Mouse (Mus musculus): ENCODE results near the gene Gabrg2. TPM values are rescaled to one million over a fixed set of nuclear protein-coding genes. Genes with fewer than 3 reads are reported as not detected.

Gene Gabrg2
- polyA plus RNA-seq (2015; fragmentation: Nextera tagmentation; extraction: Ambion mirVana): 82.3 and 88.1 TPM in 2 replicates

DNA sequence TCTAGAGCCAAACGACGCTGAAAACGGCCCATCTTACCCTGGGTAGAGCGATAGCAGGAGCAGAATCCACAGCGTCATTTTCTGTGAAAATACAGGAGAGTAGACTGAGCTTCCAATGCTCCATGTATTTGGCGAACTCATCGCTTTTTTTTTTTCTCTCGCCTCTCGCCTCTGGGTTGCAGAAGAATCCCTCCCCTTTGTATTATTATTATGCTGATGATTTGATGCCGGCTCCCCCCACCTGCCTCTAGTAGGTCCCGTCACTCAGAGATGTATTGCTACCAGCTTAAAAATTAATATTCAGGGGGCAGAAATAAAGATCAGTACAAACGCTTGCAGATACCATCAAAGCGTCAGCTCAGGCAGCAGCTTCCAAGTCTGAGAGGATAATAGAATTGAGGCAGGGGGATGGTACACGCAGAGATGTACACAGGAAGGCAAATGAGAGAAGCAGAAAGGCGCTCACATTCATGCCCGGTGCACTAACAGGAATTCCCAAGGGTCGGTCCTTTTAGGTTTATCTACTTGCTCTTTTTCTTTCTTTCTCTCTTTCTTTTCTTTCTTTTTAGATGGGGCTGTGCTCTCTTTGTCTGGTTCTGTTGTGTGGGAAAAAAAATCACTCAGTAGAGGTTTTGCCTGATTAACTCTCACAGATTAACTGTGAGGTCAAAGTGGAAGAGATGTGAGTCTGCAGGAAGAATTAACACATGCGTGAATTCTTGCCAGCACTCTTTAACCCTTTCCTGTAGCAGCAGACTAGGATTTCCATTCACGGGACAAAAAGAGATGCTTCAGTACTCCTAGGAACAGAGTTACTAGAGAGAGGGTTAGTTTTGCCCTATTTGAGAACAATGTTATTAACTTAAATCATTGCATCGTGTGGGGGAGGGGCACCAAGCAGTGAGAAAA is at the start of gene Gabrg2:
Gene Gabrg2 (minus strand): TSS at position 668 of the 909 bp plus-strand sequence.
- H3K9ac ChIP-seq: peak within 1 kb of the TSS; percentile 82
- H3K36me3 ChIP-seq: no peaks in the 10 kb centered on the region
- peak within 1 kb of the TSS; percentile 53 for H3K4me3 ChIP-seq
- no peaks in the 10 kb centered on the region for H3K9me3 ChIP-seq
- no peaks in the 10 kb centered on the region for H3K27me3 ChIP-seq
- peak within 1 kb of the TSS; percentile 97 for H3K27ac ChIP-seq
- H3K4me1 ChIP-seq (replicated peaks): peaks cover 16% of the 10 kb centered on the region
- peak within 1 kb of the TSS; percentile 53 for H3K4me2 ChIP-seq
- 4% methylated on average over 20 of the region's 20 CpGs for WGBS
- ATAC-seq (ENCODE audit: low FRiP score): peak; percentile 87

DNA sequence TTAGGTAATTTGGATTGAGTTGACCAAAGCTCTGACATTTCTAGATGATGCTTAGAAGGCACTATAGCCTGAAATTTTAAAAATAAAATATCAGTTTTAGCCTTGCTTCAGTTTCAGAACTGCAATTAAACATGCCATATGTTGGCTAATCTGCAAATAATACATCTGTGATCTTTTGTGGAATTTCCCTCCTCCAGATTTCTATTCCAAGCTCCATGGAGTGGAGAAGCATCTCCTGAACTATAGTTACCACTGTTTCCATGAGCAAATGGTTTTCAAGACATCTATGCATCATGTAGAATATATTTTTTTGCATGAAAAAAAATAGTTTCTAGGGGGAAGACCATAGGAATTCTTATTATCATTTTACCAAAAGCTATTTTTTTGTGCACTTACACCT is 47.5 kb upstream of the Gabrg2 start:
- H3K9ac ChIP-seq: no peak overlapping the region
- no peak overlapping the region for H3K27ac ChIP-seq
- H3K4me3 ChIP-seq: no peak overlapping the region
- H3K36me3 ChIP-seq: no peaks in the 10 kb centered on the region
- no peaks in the 10 kb centered on the region for H3K4me1 ChIP-seq (replicated peaks)
- no peak overlapping the region for H3K4me2 ChIP-seq
- no peaks in the 10 kb centered on the region for H3K27me3 ChIP-seq
- H3K9me3 ChIP-seq: no peaks in the 10 kb centered on the region
- ATAC-seq (ENCODE audit: low FRiP score): no peak

- Histone ChIP-seq H3K4me3 (peak overlapping the region; percentile 53), H3K36me3 (no peaks in the 10 kb centered on the region), H3K4me2 (peak overlapping the region; percentile 53), H3K9ac (peak overlapping the region; percentile 82), H3K27me3 (no peaks in the 10 kb centered on the region), H3K27ac (peak overlapping the region; percentile 97), H3K4me1 (replicated peaks) (peaks cover 16% of the 10 kb centered on the region), H3K9me3 (no peaks in the 10 kb centered on the region)
- under 1% methylated on average over 7 of the region's 7 CpGs for WGBS
- peak; percentile 88 for ATAC-seq (ENCODE audit: low FRiP score)
Observed at GRCm38 (mm10) chr11:41999468-41999881, 1.2 kb downstream of the Gabrg2 start.

- 73% methylated on average over 6 of the region's 6 CpGs for WGBS
- Histone ChIP-seq H3K27me3 (no peaks in the 10 kb centered on the region), H3K9ac (no peak overlapping the region), H3K9me3 (no peaks in the 10 kb centered on the region), H3K4me3 (no peak overlapping the region), H3K36me3 (no peaks in the 10 kb centered on the region), H3K4me1 (replicated peaks) (no peaks in the 10 kb centered on the region), H3K27ac (no peak overlapping the region), H3K4me2 (no peak overlapping the region)
- ATAC-seq (ENCODE audit: low FRiP score): no peak
Observed at GRCm38 (mm10) chr11:41980152-41980551, 20.5 kb downstream of the Gabrg2 start.

DNA sequence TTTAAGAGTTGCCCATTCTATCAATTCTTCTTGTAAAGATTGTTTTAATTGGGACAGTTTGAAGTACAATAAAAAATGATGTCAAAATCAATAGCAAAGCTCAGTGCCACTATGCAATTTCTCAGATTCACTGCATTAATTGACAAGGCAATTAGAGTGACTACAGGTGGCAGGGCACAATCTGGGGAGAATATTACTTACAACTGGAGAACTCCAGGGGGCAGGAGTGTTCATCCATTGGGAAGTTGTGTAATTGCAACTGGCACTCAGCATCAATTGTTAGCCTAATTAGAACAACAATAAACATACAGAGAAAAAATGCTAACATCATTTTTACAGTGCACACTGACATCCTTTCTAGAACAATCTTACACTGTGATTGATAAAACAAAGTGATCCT is 32.1 kb downstream of the Gabrg2 start:
- no peak overlapping the region for H3K27ac ChIP-seq
- no peak for ATAC-seq (ENCODE audit: low FRiP score)
- no peak overlapping the region for H3K9ac ChIP-seq
- no peaks in the 10 kb centered on the region for H3K27me3 ChIP-seq
- no peak overlapping the region for H3K4me3 ChIP-seq
- H3K4me2 ChIP-seq: no peak overlapping the region
- 0 out of 2 replicates have a peak, but pooled peaks cover 3% of the 10 kb centered on the region for H3K36me3 ChIP-seq
- no peaks in the 10 kb centered on the region for H3K9me3 ChIP-seq
- H3K4me1 ChIP-seq (replicated peaks): no peaks in the 10 kb centered on the region

- Histone ChIP-seq H3K9me3 (no peaks in the 10 kb centered on the region), H3K27me3 (no peaks in the 10 kb centered on the region), H3K36me3 (0 out of 2 replicates have a peak, but pooled peaks cover 3% of the 10 kb centered on the region), H3K4me1 (replicated peaks) (no peaks in the 10 kb centered on the region), H3K4me3 (no peak overlapping the region), H3K9ac (no peak overlapping the region), H3K27ac (no peak overlapping the region), H3K4me2 (no peak overlapping the region)
- no peak for ATAC-seq (ENCODE audit: low FRiP score)
- WGBS: 85% methylated on average over 8 of the region's 8 CpGs
Observed at GRCm38 (mm10) chr11:41962706-41963105, 38.0 kb downstream of the Gabrg2 start.

- Histone ChIP-seq H3K27ac (no peak overlapping the region), H3K4me3 (no peak overlapping the region), H3K4me2 (no peak overlapping the region), H3K9me3 (no peaks in the 10 kb centered on the region), H3K36me3 (peaks cover 2% of the 10 kb centered on the region; the same call in 1 of the 2 replicates), H3K4me1 (replicated peaks) (no peaks in the 10 kb centered on the region), H3K27me3 (no peaks in the 10 kb centered on the region), H3K9ac (no peak overlapping the region)
- no peak for ATAC-seq (ENCODE audit: low FRiP score)
- 77% methylated on average over 2 of the region's 2 CpGs for WGBS
Observed at GRCm38 (mm10) chr11:41953550-41953949, 47.1 kb downstream of the Gabrg2 start.

DNA sequence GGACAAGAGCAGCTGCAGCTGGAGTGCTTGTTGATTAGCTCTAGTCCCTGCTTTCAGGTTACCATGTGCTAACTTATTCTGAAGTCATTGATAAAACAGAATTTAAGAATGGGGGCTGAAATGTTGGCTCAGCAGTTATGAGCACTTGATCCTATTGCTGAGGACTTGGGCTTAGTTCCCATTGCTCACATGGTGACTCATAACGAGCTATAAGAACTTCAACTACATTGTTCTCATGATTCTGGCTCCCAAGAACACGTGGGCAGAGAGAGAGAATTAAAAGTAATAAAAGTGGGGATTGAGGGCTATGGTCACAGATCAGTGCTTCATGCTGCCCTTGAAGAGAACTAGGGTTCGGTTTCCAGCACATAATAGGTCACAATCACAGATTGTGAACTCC is 48.8 kb downstream of the Gabrg2 start:
- Histone ChIP-seq H3K4me1 (replicated peaks) (no peaks in the 10 kb centered on the region), H3K4me2 (no peak overlapping the region), H3K9me3 (no peaks in the 10 kb centered on the region), H3K4me3 (no peak overlapping the region), H3K9ac (no peak overlapping the region), H3K27me3 (no peaks in the 10 kb centered on the region), H3K36me3 (peaks cover 3% of the 10 kb centered on the region; the same call in 1 of the 2 replicates), H3K27ac (no peak overlapping the region)
- 83% methylated on average over 3 of the region's 3 CpGs for WGBS
- no peak for ATAC-seq (ENCODE audit: low FRiP score)

DNA sequence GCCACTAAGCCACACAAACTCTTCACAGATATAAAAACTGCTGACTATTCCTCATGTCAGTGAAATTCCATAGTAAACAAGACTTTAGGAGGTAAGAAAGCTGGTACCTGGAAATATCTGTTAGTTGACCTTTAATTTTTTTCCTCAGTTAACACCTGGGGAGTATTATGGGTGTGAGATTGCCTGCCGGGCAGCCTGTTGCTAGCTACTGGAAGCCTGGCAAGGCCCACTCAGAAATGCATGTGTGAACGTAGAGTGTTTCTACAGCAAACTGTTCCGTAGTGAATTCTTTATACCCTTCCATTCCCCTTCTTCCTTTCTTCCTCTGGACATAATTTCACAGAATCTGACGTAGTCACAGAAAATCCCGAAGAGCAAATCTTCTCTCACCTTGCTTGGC is 55.2 kb downstream of the Gabrg2 start:
- no peak overlapping the region for H3K4me2 ChIP-seq
- WGBS: 89% methylated on average over 5 of the region's 5 CpGs
- ATAC-seq (ENCODE audit: low FRiP score): no peak
- H3K9ac ChIP-seq: no peak overlapping the region
- no peaks in the 10 kb centered on the region for H3K4me1 ChIP-seq (replicated peaks)
- H3K4me3 ChIP-seq: no peak overlapping the region
- H3K27me3 ChIP-seq: no peaks in the 10 kb centered on the region
- peaks cover 3% of the 10 kb centered on the region; the same call in 1 of the 2 replicates for H3K36me3 ChIP-seq
- no peak overlapping the region for H3K27ac ChIP-seq
- H3K9me3 ChIP-seq: no peaks in the 10 kb centered on the region

GRCm38 (mm10) chr11:41937979-41938378 is 62.7 kb downstream of the Gabrg2 start:
- 73% methylated on average over 2 of the region's 2 CpGs for WGBS
- no peak overlapping the region for H3K9ac ChIP-seq
- H3K4me2 ChIP-seq: no peak overlapping the region
- no peak overlapping the region for H3K27ac ChIP-seq
- ATAC-seq (ENCODE audit: low FRiP score): no peak
- H3K27me3 ChIP-seq: no peaks in the 10 kb centered on the region
- no peaks in the 10 kb centered on the region for H3K9me3 ChIP-seq
- no peaks in the 10 kb centered on the region; the same call in 1 of the 2 replicates for H3K36me3 ChIP-seq
- H3K4me1 ChIP-seq (replicated peaks): 0 out of 2 replicates have a peak, but pooled peaks cover 2% of the 10 kb centered on the region
- no peak overlapping the region for H3K4me3 ChIP-seq

GRCm38 (mm10) chr11:41918864-41919263 is 81.8 kb downstream of the Gabrg2 start:
- H3K4me3 ChIP-seq: no peak overlapping the region
- H3K27ac ChIP-seq: no peak overlapping the region
- ATAC-seq (ENCODE audit: low FRiP score): no peak
- no peaks in the 10 kb centered on the region for H3K9me3 ChIP-seq
- H3K9ac ChIP-seq: no peak overlapping the region
- no peaks in the 10 kb centered on the region for H3K4me1 ChIP-seq (replicated peaks)
- peaks cover 7% of the 10 kb centered on the region; the same call in 1 of the 2 replicates for H3K36me3 ChIP-seq
- H3K4me2 ChIP-seq: no peak overlapping the region
- H3K27me3 ChIP-seq: no peaks in the 10 kb centered on the region

GRCm38 (mm10) chr11:41914066-41914465 is 86.6 kb downstream of the Gabrg2 start:
- H3K4me1 ChIP-seq (replicated peaks): no peaks in the 10 kb centered on the region
- no peaks in the 10 kb centered on the region for H3K9me3 ChIP-seq
- no peaks in the 10 kb centered on the region for H3K27me3 ChIP-seq
- peaks cover 13% of the 10 kb centered on the region; the same call in 1 of the 2 replicates for H3K36me3 ChIP-seq
- no peak for ATAC-seq (ENCODE audit: low FRiP score)
- H3K4me2 ChIP-seq: no peak overlapping the region
- H3K27ac ChIP-seq: no peak overlapping the region
- no peak overlapping the region for H3K4me3 ChIP-seq
- no peak overlapping the region for H3K9ac ChIP-seq
- WGBS: 28% methylated on average over 6 of the region's 6 CpGs

GRCm38 (mm10) chr11:41903661-41904060 is 97.0 kb downstream of the Gabrg2 start:
- H3K9me3 ChIP-seq: no peaks in the 10 kb centered on the region
- H3K27ac ChIP-seq: no peak overlapping the region
- no peak overlapping the region for H3K4me3 ChIP-seq
- ATAC-seq (ENCODE audit: low FRiP score): no peak
- WGBS: 89% methylated on average over 2 of the region's 2 CpGs
- no peak overlapping the region for H3K4me2 ChIP-seq
- no peaks in the 10 kb centered on the region for H3K27me3 ChIP-seq
- H3K36me3 ChIP-seq: no peaks in the 10 kb centered on the region
- H3K9ac ChIP-seq: no peak overlapping the region
- no peaks in the 10 kb centered on the region for H3K4me1 ChIP-seq (replicated peaks)

All from hindbrain, embryonic 13.5 days (tissue).